Mouse (Mus musculus): ENCODE results near the gene Cyp2g1. TPM values are rescaled to one million over a fixed set of nuclear protein-coding genes. Genes with fewer than 3 reads are reported as not detected.
"Not testable (repeated sequence)": the region's sequence is repeated elsewhere in the genome, so short reads cannot be mapped to it uniquely, and the experiment has no call there.

Gene Cyp2g1
- polyA plus RNA-seq, 1 experiment from 2014 or later, result not detected

DNA sequence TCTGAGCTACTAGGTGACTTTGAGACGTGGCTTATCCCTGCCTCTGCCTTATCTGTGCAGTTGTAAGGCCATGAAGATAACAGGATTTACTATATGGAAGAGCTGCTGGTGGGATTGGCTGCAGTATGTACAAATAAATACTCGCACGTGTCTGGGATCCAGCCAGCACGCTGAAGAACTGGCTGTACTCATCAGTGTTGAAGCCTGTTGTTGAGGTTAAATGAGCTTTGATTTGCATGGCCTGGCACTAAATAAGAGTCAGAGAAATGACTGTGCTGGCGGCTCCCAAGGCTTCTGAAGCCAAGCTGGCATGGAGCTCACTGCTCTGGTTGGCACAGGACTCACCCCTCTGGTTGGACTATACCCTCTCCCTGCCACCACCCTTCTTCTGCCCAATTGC, 25.5 kb upstream of the Cyp2g1 start:
- WGBS, result 76% methylated on average over 5 of the region's 5 CpGs
- H3K27me3 ChIP-seq, result no peaks in the 10 kb centered on the region
- ATAC-seq (ENCODE audit: insufficient number of reproducible peaks, insufficient read depth, low FRiP score, low TSS enrichment), result no peak
- H3K9ac ChIP-seq, result no peak overlapping the region
- H3K27ac ChIP-seq, result no peak overlapping the region
- no peaks in the 10 kb centered on the region for H3K9me3 ChIP-seq
- H3K4me3 ChIP-seq, result no peak overlapping the region
- H3K4me1 ChIP-seq, result no peaks in the 10 kb centered on the region
- no peak overlapping the region for H3K4me2 ChIP-seq (replicated peaks)
- H3K36me3 ChIP-seq, result no peaks in the 10 kb centered on the region

GRCm38 (mm10) chr7:26786013-26786412, 22.7 kb upstream of the Cyp2g1 start:
- H3K27me3 ChIP-seq; H3K4me2 ChIP-seq (replicated peaks); H3K9ac ChIP-seq; H3K4me3 ChIP-seq; ATAC-seq (ENCODE audit: insufficient number of reproducible peaks, insufficient read depth, low FRiP score, low TSS enrichment); H3K4me1 ChIP-seq; H3K27ac ChIP-seq; H3K36me3 ChIP-seq; H3K9me3 ChIP-seq: not testable (repeated sequence)
- WGBS, result 40% methylated on average over 1 of the region's 1 CpGs

DNA sequence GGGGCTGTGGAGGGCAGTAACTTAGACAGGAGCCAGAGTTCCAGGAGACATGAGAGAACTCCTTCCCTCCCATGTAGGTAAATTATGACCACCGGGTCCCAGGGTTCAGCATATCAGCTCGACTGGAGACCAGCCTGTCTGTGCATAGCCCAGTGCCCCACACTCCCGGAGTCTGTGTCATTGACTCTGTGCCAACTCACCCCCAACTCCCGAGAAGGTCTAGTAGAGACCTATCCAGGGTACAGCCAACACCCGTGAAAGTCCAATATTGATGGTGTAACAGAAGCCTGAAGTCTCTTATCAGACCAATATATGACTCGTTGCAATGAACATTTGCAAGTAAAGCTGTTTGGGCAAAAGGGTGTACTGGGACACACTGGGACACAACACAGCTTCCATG, 18.7 kb upstream of the Cyp2g1 start:
- H3K27me3 ChIP-seq, result no peaks in the 10 kb centered on the region
- no peak overlapping the region for H3K9ac ChIP-seq
- no peaks in the 10 kb centered on the region for H3K4me1 ChIP-seq
- no peaks in the 10 kb centered on the region for H3K36me3 ChIP-seq
- WGBS, result 85% methylated on average over 6 of the region's 6 CpGs
- ATAC-seq (ENCODE audit: insufficient number of reproducible peaks, insufficient read depth, low FRiP score, low TSS enrichment), result no peak
- H3K4me2 ChIP-seq (replicated peaks), result no peak overlapping the region
- H3K4me3 ChIP-seq, result no peak overlapping the region
- H3K27ac ChIP-seq, result no peak overlapping the region
- no peaks in the 10 kb centered on the region for H3K9me3 ChIP-seq

GRCm38 (mm10) chr7:26800104-26800503, 8.6 kb upstream of the Cyp2g1 start:
- Histone ChIP-seq H3K27me3 (no peaks in the 10 kb centered on the region), H3K27ac (no peak overlapping the region), H3K4me1 (no peaks in the 10 kb centered on the region), H3K4me2 (replicated peaks) (no peak overlapping the region), H3K9ac (no peak overlapping the region), H3K4me3 (no peak overlapping the region), H3K9me3 (no peaks in the 10 kb centered on the region), H3K36me3 (no peaks in the 10 kb centered on the region)
- ATAC-seq (ENCODE audit: insufficient number of reproducible peaks, insufficient read depth, low FRiP score, low TSS enrichment), result no peak

DNA sequence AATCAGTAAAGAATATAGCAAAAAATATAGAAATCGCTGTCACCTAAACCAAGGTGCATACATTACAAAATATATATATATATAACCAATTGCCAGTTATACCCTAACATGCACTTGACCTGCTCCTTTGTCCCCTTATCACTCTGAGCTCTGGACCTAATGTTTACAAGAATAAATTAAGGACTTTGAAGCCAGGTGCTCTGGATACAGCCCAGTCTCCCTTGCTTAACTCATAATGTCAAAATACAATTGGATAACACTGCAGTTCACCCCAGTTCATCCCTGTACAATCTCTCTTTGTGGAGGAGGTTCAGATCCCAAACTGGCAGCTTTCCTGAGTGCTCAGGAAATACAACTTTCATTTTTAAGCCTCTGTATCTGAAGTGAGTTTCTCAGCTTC, 7.7 kb upstream of the Cyp2g1 start:
- Histone ChIP-seq H3K9ac (no peak overlapping the region), H3K4me2 (replicated peaks) (no peak overlapping the region), H3K27me3 (no peaks in the 10 kb centered on the region), H3K4me3 (no peak overlapping the region), H3K36me3 (no peaks in the 10 kb centered on the region), H3K4me1 (no peaks in the 10 kb centered on the region), H3K27ac (no peak overlapping the region), H3K9me3 (no peaks in the 10 kb centered on the region)
- 88% methylated on average over 1 of the region's 1 CpGs for WGBS
- ATAC-seq (ENCODE audit: insufficient number of reproducible peaks, insufficient read depth, low FRiP score, low TSS enrichment), result no peak

- not testable (repeated sequence) for ATAC-seq (ENCODE audit: insufficient number of reproducible peaks, insufficient read depth, low FRiP score, low TSS enrichment); H3K4me1 ChIP-seq; H3K27ac ChIP-seq; H3K9me3 ChIP-seq; H3K4me3 ChIP-seq; H3K4me2 ChIP-seq (replicated peaks); H3K36me3 ChIP-seq; H3K9ac ChIP-seq; H3K27me3 ChIP-seq
- 84% methylated on average over 9 of the region's 9 CpGs for WGBS
Measured at GRCm38 (mm10) chr7:26831556-26832292, 23.0 kb downstream of the Cyp2g1 start.

GRCm38 (mm10) chr7:26832668-26833067, 24.0 kb downstream of the Cyp2g1 start:
- H3K27ac ChIP-seq; H3K9ac ChIP-seq; H3K4me1 ChIP-seq; H3K4me3 ChIP-seq; ATAC-seq (ENCODE audit: insufficient number of reproducible peaks, insufficient read depth, low FRiP score, low TSS enrichment); H3K27me3 ChIP-seq; H3K36me3 ChIP-seq; H3K4me2 ChIP-seq (replicated peaks); H3K9me3 ChIP-seq: not testable (repeated sequence)
- WGBS, result 73% methylated on average over 7 of the region's 7 CpGs

DNA sequence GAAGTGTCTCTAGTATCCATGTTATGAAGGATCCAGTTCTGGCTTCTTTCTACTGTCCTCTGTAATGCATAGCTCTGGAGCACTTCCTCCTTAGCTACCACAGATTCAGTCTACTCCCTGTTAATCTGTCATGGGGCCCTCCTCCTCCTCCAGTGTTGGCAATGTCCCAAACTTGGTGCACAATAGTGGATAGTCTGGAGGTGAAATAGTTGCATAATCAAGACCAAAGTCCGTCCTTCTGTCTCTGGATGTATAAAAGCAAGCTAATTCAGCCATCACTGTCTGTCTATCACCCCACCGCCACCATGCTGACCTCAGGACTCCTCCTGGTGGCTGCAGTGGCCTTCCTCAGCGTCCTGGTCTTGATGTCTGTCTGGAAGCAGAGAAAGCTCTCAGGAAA, 26.4 kb downstream of the Cyp2g1 start, which contains the start of gene Cyp2a5:
Cyp2a5 (plus strand) TSS at position 247 of the 400 bp plus-strand sequence.
- H3K36me3 ChIP-seq; ATAC-seq (ENCODE audit: insufficient number of reproducible peaks, insufficient read depth, low FRiP score, low TSS enrichment); H3K4me1 ChIP-seq; H3K27me3 ChIP-seq; H3K9me3 ChIP-seq; H3K4me2 ChIP-seq (replicated peaks); H3K4me3 ChIP-seq; H3K27ac ChIP-seq; H3K9ac ChIP-seq: not testable (repeated sequence)
- WGBS, result 66% methylated on average over 3 of the region's 3 CpGs

GRCm38 (mm10) chr7:26843400-26843799, 34.7 kb downstream of the Cyp2g1 start:
- H3K9me3 ChIP-seq; ATAC-seq (ENCODE audit: insufficient number of reproducible peaks, insufficient read depth, low FRiP score, low TSS enrichment); H3K36me3 ChIP-seq; H3K4me2 ChIP-seq (replicated peaks); H3K9ac ChIP-seq; H3K27ac ChIP-seq; H3K4me3 ChIP-seq; H3K4me1 ChIP-seq; H3K27me3 ChIP-seq: not testable (repeated sequence)
- WGBS, result 86% methylated on average over 2 of the region's 2 CpGs

GRCm38 (mm10) chr7:26850063-26850462, 41.4 kb downstream of the Cyp2g1 start:
- not testable (repeated sequence) for H3K36me3 ChIP-seq; ATAC-seq (ENCODE audit: insufficient number of reproducible peaks, insufficient read depth, low FRiP score, low TSS enrichment); H3K9me3 ChIP-seq; H3K27ac ChIP-seq; H3K4me2 ChIP-seq (replicated peaks); H3K27me3 ChIP-seq; H3K4me1 ChIP-seq; H3K9ac ChIP-seq; H3K4me3 ChIP-seq

All from embryonic facial prominence, embryonic 12.5 days (tissue).